Mouse (Mus musculus): ENCODE results near the gene Usp12.

Usp12 gene

GRCm38 (mm10) chr5:146794853-146795252 is at the start of gene Usp12:
Usp12 (minus strand) TSS chr5:146795006.
- DNase-seq (ENCODE audit: low spot score in 2 of 2) = peak; percentile 99

GRCm38 (mm10) chr5:146844301-146844941 is 49.6 kb upstream of the Usp12 start:
- no peak for DNase-seq (ENCODE audit: low spot score in 2 of 2)

- no peak for DNase-seq (ENCODE audit: low spot score in 2 of 2)
Measured at GRCm38 (mm10) chr5:146841996-146842395, 47.2 kb upstream of the Usp12 start.

GRCm38 (mm10) chr5:146841301-146841700 is 46.5 kb upstream of the Usp12 start:
- no peak for DNase-seq (ENCODE audit: low spot score in 2 of 2)

- DNase-seq (ENCODE audit: low spot score in 2 of 2) = no peak
Measured at GRCm38 (mm10) chr5:146840422-146840821, 45.6 kb upstream of the Usp12 start.

GRCm38 (mm10) chr5:146839760-146840159 is 45.0 kb upstream of the Usp12 start:
- no peak for DNase-seq (ENCODE audit: low spot score in 2 of 2)

- DNase-seq (ENCODE audit: low spot score in 2 of 2) = no peak
Measured at GRCm38 (mm10) chr5:146838836-146839648, 44.2 kb upstream of the Usp12 start.

GRCm38 (mm10) chr5:146837967-146838720 is 43.3 kb upstream of the Usp12 start:
- DNase-seq (ENCODE audit: low spot score in 2 of 2) = no peak

- DNase-seq (ENCODE audit: low spot score in 2 of 2) = no peak
Measured at GRCm38 (mm10) chr5:146834959-146835358, 40.2 kb upstream of the Usp12 start.

GRCm38 (mm10) chr5:146833673-146834201 is 38.9 kb upstream of the Usp12 start:
- no peak for DNase-seq (ENCODE audit: low spot score in 2 of 2)

GRCm38 (mm10) chr5:146832769-146833448 is 38.1 kb upstream of the Usp12 start, which contains the start of gene Rpl21:
Rpl21 (plus strand) TSS chr5:146832890.
- peak; percentile 96 for DNase-seq (ENCODE audit: low spot score in 2 of 2)

- no peak for DNase-seq (ENCODE audit: low spot score in 2 of 2)
Measured at GRCm38 (mm10) chr5:146832435-146832768, 37.6 kb upstream of the Usp12 start.

- DNase-seq (ENCODE audit: low spot score in 2 of 2) = peak; percentile 36 to 39
Measured at GRCm38 (mm10) chr5:146829528-146829927, 34.7 kb upstream of the Usp12 start.

- no peak for DNase-seq (ENCODE audit: low spot score in 2 of 2)
Measured at GRCm38 (mm10) chr5:146823005-146823404, 28.2 kb upstream of the Usp12 start.

GRCm38 (mm10) chr5:146818906-146819623 is 24.3 kb upstream of the Usp12 start:
- DNase-seq (ENCODE audit: low spot score in 2 of 2) = no peak

- no peak for DNase-seq (ENCODE audit: low spot score in 2 of 2)
Measured at GRCm38 (mm10) chr5:146817583-146817982, 22.8 kb upstream of the Usp12 start.

- no peak for DNase-seq (ENCODE audit: low spot score in 2 of 2)
Measured at GRCm38 (mm10) chr5:146815394-146815793, 20.6 kb upstream of the Usp12 start.

GRCm38 (mm10) chr5:146813421-146813820 is 18.6 kb upstream of the Usp12 start:
- no peak for DNase-seq (ENCODE audit: low spot score in 2 of 2)

GRCm38 (mm10) chr5:146812866-146813265 is 18.1 kb upstream of the Usp12 start:
- DNase-seq (ENCODE audit: low spot score in 2 of 2) = no peak

- no peak for DNase-seq (ENCODE audit: low spot score in 2 of 2)
Measured at GRCm38 (mm10) chr5:146809951-146810350, 15.1 kb upstream of the Usp12 start.

- no peak for DNase-seq (ENCODE audit: low spot score in 2 of 2)
Measured at GRCm38 (mm10) chr5:146806004-146806430, 11.2 kb upstream of the Usp12 start.

Measured in natural killer cell, adult 2 months (primary cell).